Mouse (Mus musculus): ENCODE results near the gene Tead4. TPM values are rescaled to one million over a fixed set of nuclear protein-coding genes. Genes with fewer than 3 reads are reported as not detected.

Tead4 gene
- polyA plus RNA-seq, 1 experiment from 2014 or later = 3.4 TPM

- 81% methylated on average over 8 of the region's 8 CpGs for WGBS
- no peaks in the 10 kb centered on the region for H3K9me3 ChIP-seq
- H3K4me3 ChIP-seq = no peak overlapping the region
- no peak overlapping the region for H3K4me2 ChIP-seq
- H3K27ac ChIP-seq (replicated peaks) = no peak overlapping the region
- ATAC-seq (ENCODE audit: extremely low read depth, insufficient number of reproducible peaks, low FRiP score, low TSS enrichment) = peak; percentile 48; the same call in 1 of the 2 replicates
- H3K27me3 ChIP-seq (replicated peaks) = no peaks in the 10 kb centered on the region
- H3K9ac ChIP-seq = no peak overlapping the region
- H3K36me3 ChIP-seq = 0 out of 2 replicates have a peak, but pooled peaks cover 2% of the 10 kb centered on the region
- H3K4me1 ChIP-seq = no peaks in the 10 kb centered on the region
Observed at GRCm38 (mm10) chr6:128264870-128265526, 35.6 kb downstream of the Tead4 start.

DNA sequence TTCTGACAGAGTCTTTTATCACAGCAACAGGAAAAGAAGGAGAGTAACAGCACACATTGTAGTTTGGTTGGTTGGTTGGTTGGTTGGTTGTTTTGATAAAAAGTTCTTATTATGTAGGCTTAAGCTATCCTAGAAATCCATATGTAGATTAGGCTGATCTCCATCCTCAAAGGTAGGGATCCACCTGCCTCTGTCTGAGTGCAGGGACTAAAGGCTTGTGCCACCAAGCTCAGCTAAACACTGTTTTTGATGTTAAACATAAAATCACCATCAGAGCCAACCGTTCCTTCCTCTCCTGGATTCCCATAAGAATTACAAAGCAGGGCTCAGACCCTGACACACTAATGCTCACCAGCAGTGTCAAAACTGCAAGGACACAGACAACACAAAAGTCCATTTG is 39.1 kb downstream of the Tead4 start:
- no peaks in the 10 kb centered on the region for H3K4me1 ChIP-seq
- no peaks in the 10 kb centered on the region for H3K9me3 ChIP-seq
- H3K4me2 ChIP-seq = no peak overlapping the region
- H3K36me3 ChIP-seq = no peaks in the 10 kb centered on the region
- H3K4me3 ChIP-seq = no peak overlapping the region
- no peak overlapping the region for H3K27ac ChIP-seq (replicated peaks)
- ATAC-seq (ENCODE audit: extremely low read depth, insufficient number of reproducible peaks, low FRiP score, low TSS enrichment) = no peak
- WGBS = 66% methylated on average over 1 of the region's 1 CpGs
- no peak overlapping the region for H3K9ac ChIP-seq
- no peaks in the 10 kb centered on the region for H3K27me3 ChIP-seq (replicated peaks)

- 87% methylated on average over 3 of the region's 3 CpGs for WGBS
- no peak overlapping the region for H3K4me3 ChIP-seq
- H3K4me2 ChIP-seq = no peak overlapping the region
- peaks cover 9% of the 10 kb centered on the region for H3K4me1 ChIP-seq
- no peaks in the 10 kb centered on the region for H3K36me3 ChIP-seq
- H3K27ac ChIP-seq (replicated peaks) = no peak overlapping the region
- no peaks in the 10 kb centered on the region for H3K27me3 ChIP-seq (replicated peaks)
- H3K9me3 ChIP-seq = no peaks in the 10 kb centered on the region
- no peak for ATAC-seq (ENCODE audit: extremely low read depth, insufficient number of reproducible peaks, low FRiP score, low TSS enrichment)
- no peak overlapping the region for H3K9ac ChIP-seq
Observed at GRCm38 (mm10) chr6:128259252-128259651, 41.4 kb downstream of the Tead4 start.

DNA sequence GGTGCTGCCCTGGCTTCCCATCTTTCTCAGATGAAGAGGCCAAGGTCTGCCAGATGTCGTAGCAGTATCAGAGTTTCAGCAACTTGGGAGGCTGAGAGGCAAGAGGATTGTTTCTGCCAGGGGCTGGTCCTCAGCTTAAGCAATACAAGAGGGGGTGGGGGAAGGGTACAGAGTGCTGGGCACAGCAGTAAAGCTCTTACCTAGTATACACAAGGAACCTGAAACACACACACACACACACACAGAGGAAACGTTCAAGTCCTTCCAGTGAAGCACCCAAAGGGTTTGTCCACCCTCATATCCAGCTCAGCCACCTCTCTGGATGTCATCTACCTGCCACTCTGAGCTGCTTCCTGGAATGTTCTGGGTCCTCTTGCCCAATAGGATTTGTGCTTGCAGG is 44.7 kb downstream of the Tead4 start:
- Histone ChIP-seq H3K4me3 (no peak overlapping the region), H3K27ac (replicated peaks) (no peak overlapping the region), H3K9me3 (no peaks in the 10 kb centered on the region), H3K4me1 (peaks cover 9% of the 10 kb centered on the region), H3K36me3 (no peaks in the 10 kb centered on the region), H3K4me2 (no peak overlapping the region), H3K9ac (no peak overlapping the region), H3K27me3 (replicated peaks) (no peaks in the 10 kb centered on the region)
- 64% methylated on average over 2 of the region's 2 CpGs for WGBS
- ATAC-seq (ENCODE audit: extremely low read depth, insufficient number of reproducible peaks, low FRiP score, low TSS enrichment) = no peak

GRCm38 (mm10) chr6:128255292-128255691 is 45.3 kb downstream of the Tead4 start:
- ATAC-seq (ENCODE audit: extremely low read depth, insufficient number of reproducible peaks, low FRiP score, low TSS enrichment) = no peak
- no peaks in the 10 kb centered on the region for H3K9me3 ChIP-seq
- WGBS = 61% methylated on average over 4 of the region's 4 CpGs
- no peaks in the 10 kb centered on the region for H3K36me3 ChIP-seq
- H3K27ac ChIP-seq (replicated peaks) = no peak overlapping the region
- H3K4me3 ChIP-seq = no peak overlapping the region
- H3K4me1 ChIP-seq = peaks cover 9% of the 10 kb centered on the region
- no peak overlapping the region for H3K9ac ChIP-seq
- H3K4me2 ChIP-seq = no peak overlapping the region
- no peaks in the 10 kb centered on the region for H3K27me3 ChIP-seq (replicated peaks)

DNA sequence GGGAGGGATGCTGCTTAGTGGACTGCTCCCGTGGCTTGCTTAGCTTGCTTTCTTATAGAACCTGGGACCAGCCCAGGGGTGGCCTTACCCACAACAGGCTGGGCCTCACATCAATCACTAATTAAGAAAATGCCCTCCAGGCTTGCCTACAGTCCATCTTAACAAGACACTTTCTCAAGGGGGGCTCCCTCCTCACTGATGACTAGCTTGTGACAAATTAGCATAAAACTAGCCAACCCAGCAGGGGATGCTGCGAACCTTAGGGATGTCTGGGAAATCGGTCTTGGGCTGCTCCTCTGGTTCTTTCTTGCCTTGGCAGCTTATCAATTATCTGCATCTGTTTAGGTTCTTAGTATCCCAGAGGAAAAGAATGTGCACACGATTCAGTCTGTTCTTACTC is 46.1 kb downstream of the Tead4 start:
- peaks cover 9% of the 10 kb centered on the region for H3K4me1 ChIP-seq
- no peaks in the 10 kb centered on the region for H3K9me3 ChIP-seq
- no peak overlapping the region for H3K9ac ChIP-seq
- 0 out of 2 replicates have a peak, but pooled peaks cover 4% of the 10 kb centered on the region for H3K36me3 ChIP-seq
- no peak for ATAC-seq (ENCODE audit: extremely low read depth, insufficient number of reproducible peaks, low FRiP score, low TSS enrichment)
- 66% methylated on average over 4 of the region's 4 CpGs for WGBS
- no peaks in the 10 kb centered on the region for H3K27me3 ChIP-seq (replicated peaks)
- no peak overlapping the region for H3K4me3 ChIP-seq
- H3K27ac ChIP-seq (replicated peaks) = no peak overlapping the region
- no peak overlapping the region for H3K4me2 ChIP-seq

DNA sequence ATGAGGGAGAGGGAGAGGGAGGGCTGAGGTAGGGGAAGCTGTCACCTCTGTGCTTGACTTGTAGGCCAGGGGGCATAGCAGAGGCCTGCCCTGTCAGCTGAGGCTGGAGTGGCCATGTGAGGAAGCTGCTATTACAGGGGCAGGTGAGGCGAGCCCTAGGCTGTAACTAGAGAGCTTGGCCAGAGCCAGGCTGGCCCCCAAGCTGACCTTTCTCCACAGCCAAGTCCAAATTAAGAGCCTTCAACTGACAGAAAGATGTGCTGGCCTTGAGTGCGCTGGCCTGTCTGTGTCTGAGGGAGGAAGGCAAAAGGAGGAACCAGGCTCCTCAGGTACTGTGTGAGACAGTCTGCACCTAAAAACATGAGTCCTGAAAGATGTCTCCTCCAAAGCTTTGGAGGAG is 47.5 kb downstream of the Tead4 start:
- H3K36me3 ChIP-seq = peaks cover 4% of the 10 kb centered on the region; the same call in 1 of the 2 replicates
- H3K4me3 ChIP-seq = no peak overlapping the region
- no peaks in the 10 kb centered on the region for H3K9me3 ChIP-seq
- no peak overlapping the region for H3K27ac ChIP-seq (replicated peaks)
- peaks cover 9% of the 10 kb centered on the region for H3K4me1 ChIP-seq
- no peaks in the 10 kb centered on the region for H3K27me3 ChIP-seq (replicated peaks)
- H3K4me2 ChIP-seq = no peak overlapping the region
- 68% methylated on average over 2 of the region's 2 CpGs for WGBS
- ATAC-seq (ENCODE audit: extremely low read depth, insufficient number of reproducible peaks, low FRiP score, low TSS enrichment) = no peak; the same call in 1 of the 2 replicates
- no peak overlapping the region for H3K9ac ChIP-seq

DNA sequence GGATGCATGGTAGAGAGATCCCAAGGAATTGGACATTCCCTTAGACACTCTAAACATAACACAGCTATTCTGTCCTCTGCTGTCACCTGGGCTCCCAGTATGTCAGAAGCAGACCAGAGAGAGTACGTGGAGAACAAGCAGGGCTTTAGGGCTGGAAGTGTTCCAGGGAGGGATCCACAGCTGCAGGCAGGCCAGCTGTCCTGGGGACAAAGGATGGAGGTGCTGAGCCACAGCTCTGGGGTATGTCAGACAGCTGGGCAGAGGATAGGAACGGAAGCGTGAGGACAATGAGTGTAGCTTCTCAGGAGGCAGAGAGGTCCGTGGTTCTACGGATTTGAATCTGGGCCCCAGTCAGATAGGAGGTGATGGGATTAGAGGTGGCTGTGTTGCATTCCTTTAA is 50.0 kb downstream of the Tead4 start:
- 78% methylated on average over 5 of the region's 5 CpGs for WGBS
- Histone ChIP-seq H3K27me3 (replicated peaks) (no peaks in the 10 kb centered on the region), H3K4me2 (no peak overlapping the region), H3K36me3 (peaks cover 4% of the 10 kb centered on the region; the same call in 1 of the 2 replicates), H3K4me3 (no peak overlapping the region), H3K9me3 (no peaks in the 10 kb centered on the region), H3K27ac (replicated peaks) (no peak overlapping the region), H3K9ac (no peak overlapping the region), H3K4me1 (peaks cover 4% of the 10 kb centered on the region)
- no peak for ATAC-seq (ENCODE audit: extremely low read depth, insufficient number of reproducible peaks, low FRiP score, low TSS enrichment)

DNA sequence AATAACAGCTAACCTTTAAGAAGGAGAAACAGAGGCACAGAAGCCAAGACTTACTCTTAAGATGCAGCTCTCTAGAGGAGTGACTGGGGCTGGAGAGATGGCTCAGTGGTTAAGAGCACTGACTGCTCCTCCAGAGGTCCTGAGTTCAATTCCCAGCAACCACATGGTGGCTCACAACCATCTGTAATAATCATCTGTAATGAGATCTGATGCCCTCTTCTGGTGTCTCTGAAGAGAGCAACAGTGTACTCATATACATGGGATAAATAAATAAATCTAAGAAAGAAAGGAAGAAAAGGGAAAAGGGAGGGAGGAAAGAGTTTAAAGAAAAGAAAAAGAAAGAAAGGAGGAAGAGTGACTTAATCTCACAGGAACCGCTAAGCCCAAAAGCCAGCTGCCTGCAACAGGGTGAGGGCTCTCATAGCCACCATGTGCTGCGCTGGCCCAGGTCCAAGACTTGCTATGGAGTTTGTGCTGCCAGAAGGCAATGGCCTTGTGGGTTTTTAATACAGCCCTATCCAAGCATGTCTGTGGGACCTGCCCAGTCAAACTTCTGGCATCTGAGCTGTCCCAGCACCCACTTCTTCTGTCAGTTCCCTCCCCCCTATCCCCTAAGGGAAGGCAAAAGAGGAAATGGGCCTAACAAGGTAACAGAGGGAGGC is 63.4 kb downstream of the Tead4 start:
- H3K27ac ChIP-seq (replicated peaks) = no peak overlapping the region
- no peak overlapping the region for H3K4me3 ChIP-seq
- H3K9ac ChIP-seq = no peak overlapping the region
- WGBS = 78% methylated on average over 2 of the region's 2 CpGs
- no peaks in the 10 kb centered on the region for H3K4me1 ChIP-seq
- H3K27me3 ChIP-seq (replicated peaks) = no peaks in the 10 kb centered on the region
- H3K4me2 ChIP-seq = no peak overlapping the region
- ATAC-seq (ENCODE audit: extremely low read depth, insufficient number of reproducible peaks, low FRiP score, low TSS enrichment) = no peak
- H3K36me3 ChIP-seq = 0 out of 2 replicates have a peak, but pooled peaks cover 4% of the 10 kb centered on the region
- H3K9me3 ChIP-seq = no peaks in the 10 kb centered on the region

GRCm38 (mm10) chr6:128236581-128236980 is 64.0 kb downstream of the Tead4 start:
- no peaks in the 10 kb centered on the region for H3K27me3 ChIP-seq (replicated peaks)
- no peak overlapping the region for H3K4me2 ChIP-seq
- no peaks in the 10 kb centered on the region for H3K9me3 ChIP-seq
- no peak overlapping the region for H3K4me3 ChIP-seq
- 0 out of 2 replicates have a peak, but pooled peaks cover 4% of the 10 kb centered on the region for H3K36me3 ChIP-seq
- no peak overlapping the region for H3K27ac ChIP-seq (replicated peaks)
- WGBS = 67% methylated on average over 9 of the region's 9 CpGs
- no peaks in the 10 kb centered on the region for H3K4me1 ChIP-seq
- no peak for ATAC-seq (ENCODE audit: extremely low read depth, insufficient number of reproducible peaks, low FRiP score, low TSS enrichment)
- no peak overlapping the region for H3K9ac ChIP-seq

DNA sequence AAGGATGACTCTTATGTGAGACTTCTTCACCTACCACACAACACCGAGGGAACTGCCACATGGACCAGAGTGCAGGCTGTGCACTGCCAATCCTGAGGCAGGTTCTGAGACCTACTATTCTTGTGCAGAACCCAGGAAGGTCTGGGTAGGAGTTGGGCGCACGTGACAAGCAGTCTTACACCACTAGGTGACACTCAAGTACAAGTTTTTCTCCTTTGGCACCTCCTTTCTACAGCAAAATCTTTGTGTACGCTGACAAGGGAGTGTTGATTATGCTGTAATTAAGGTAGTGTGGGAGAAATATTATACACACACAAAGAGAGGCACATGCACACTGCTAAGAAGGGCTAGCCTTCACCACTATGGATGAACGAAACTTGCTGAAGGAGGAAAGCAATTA is 66.4 kb downstream of the Tead4 start:
- Histone ChIP-seq H3K9ac (no peak overlapping the region), H3K9me3 (no peaks in the 10 kb centered on the region), H3K4me2 (no peak overlapping the region), H3K36me3 (no peaks in the 10 kb centered on the region), H3K4me3 (no peak overlapping the region), H3K27ac (replicated peaks) (no peak overlapping the region), H3K27me3 (replicated peaks) (no peaks in the 10 kb centered on the region), H3K4me1 (no peaks in the 10 kb centered on the region)
- ATAC-seq (ENCODE audit: extremely low read depth, insufficient number of reproducible peaks, low FRiP score, low TSS enrichment) = no peak
- WGBS = 35% methylated on average over 5 of the region's 5 CpGs

- 66% methylated on average over 7 of the region's 7 CpGs for WGBS
- H3K4me2 ChIP-seq = no peak overlapping the region
Observed at GRCm38 (mm10) chr6:128232216-128232615, 68.4 kb downstream of the Tead4 start.

More at GRCm38 (mm10) chr6:128232216-128232615, 68.4 kb downstream of the Tead4 start:
- H3K9me3 ChIP-seq = no peaks in the 10 kb centered on the region
- H3K27me3 ChIP-seq (replicated peaks) = no peaks in the 10 kb centered on the region
- no peaks in the 10 kb centered on the region for H3K36me3 ChIP-seq
- H3K4me3 ChIP-seq = no peak overlapping the region
- no peak for ATAC-seq (ENCODE audit: extremely low read depth, insufficient number of reproducible peaks, low FRiP score, low TSS enrichment)
- no peak overlapping the region for H3K27ac ChIP-seq (replicated peaks)
- no peak overlapping the region for H3K9ac ChIP-seq
- 0 out of 2 replicates have a peak, but pooled peaks cover 2% of the 10 kb centered on the region for H3K4me1 ChIP-seq

Measured in heart, embryonic 13.5 days (tissue).